Mouse (Mus musculus): ENCODE measurements around the gene 0610009B22Rik. TPM values are rescaled to one million over a fixed set of nuclear protein-coding genes. Genes with fewer than 3 reads are reported as not detected.

Gene 0610009B22Rik
- polyA plus RNA-seq, 1 experiment = 2.6 TPM

GRCm38 (mm10) chr11:51671376-51671775 is 17.3 kb downstream of the 0610009B22Rik start:
- no peak for TF ChIP-seq GATA1 (IDR thresholded peaks at IDR 0.05; ENCODE audit: low read length)

DNA sequence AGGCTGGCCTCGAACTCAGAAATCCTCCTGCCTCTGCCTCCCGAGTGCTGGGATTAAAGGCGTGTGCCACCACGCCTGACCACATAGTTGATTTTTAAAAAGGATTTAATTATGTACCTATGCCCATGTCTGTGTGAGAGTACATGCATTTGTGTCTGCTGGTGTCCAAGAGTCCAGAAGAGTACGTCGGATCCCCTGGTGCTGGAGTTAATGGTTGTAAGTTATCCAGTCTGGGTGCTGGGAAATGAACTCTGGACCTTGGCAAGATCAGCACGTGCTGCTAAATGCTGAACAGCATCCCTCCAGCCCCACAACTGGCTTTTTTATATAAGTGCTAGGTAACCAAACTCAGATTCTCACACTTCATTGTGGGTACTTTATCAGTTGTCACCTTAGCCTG is 17.8 kb downstream of the 0610009B22Rik start:
- TF ChIP-seq GATA1 (IDR thresholded peaks at IDR 0.05; ENCODE audit: low read length) = no peak

DNA sequence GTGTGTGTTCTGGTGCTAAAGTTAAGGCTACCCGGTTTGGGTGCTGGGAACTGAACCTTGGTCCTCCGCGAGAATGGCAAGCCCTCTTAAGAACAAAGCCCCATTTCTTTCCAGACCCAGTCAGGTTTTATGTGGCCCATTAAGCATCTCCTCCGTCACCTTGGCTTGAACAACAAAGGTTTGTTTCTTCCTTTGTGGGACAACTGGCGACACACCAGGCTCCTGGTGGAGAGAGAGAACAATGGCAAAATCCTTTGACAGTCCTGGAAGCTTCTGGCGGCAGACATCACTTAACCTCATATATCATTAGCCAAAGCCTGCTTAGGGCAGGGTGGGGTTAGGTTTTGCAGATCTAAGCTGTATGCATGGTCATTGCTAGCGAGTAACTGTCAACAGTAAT is 26.0 kb downstream of the 0610009B22Rik start:
- TF ChIP-seq GATA1 (IDR thresholded peaks at IDR 0.05; ENCODE audit: low read length) = no peak

DNA sequence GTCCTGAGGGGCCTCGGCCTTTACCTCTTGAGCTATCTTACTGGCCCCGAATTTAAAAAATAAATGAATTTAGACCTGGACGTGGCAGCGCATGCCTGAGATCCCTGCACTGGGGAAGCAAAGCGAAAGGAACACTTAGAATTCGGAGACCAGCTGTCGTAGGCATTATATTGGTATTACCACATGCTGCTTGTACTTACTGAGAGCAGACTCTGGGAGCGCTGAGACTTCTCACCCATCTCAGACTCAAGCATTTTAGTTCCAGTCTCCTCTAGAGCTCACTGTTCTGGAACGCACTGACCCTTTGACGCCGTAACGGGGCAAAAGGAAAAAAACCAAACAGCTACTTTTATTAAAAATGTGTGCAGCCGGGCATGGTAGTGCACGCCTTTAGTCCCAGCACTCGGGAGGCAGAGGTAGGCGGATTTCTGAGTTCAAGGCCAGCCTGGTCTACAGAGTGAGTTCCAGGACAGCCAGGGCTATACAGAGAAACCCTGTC is 26.8 kb downstream of the 0610009B22Rik start:
- no peak for TF ChIP-seq GATA1 (IDR thresholded peaks at IDR 0.05; ENCODE audit: low read length)

DNA sequence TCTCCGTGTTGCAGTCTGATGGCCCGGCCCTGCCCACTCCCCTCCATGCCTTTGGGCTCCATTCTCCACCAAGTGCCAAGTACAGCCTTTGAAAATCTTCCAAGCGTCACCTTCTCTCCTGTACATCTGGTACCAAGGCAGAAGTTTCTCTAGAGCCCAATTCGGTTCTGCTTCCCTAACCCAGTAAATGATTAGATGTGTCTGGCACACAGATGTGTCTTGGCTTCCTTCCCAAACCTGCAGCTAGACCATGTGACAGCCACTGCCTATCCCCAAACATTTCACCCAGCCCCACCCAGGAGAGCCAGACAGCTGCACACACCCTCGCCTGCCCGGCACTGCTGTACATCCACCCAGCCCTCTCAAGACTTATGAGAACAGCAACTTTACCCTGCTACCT is 30.0 kb downstream of the 0610009B22Rik start:
- TF ChIP-seq GATA1 (IDR thresholded peaks at IDR 0.05; ENCODE audit: low read length) = no peak

DNA sequence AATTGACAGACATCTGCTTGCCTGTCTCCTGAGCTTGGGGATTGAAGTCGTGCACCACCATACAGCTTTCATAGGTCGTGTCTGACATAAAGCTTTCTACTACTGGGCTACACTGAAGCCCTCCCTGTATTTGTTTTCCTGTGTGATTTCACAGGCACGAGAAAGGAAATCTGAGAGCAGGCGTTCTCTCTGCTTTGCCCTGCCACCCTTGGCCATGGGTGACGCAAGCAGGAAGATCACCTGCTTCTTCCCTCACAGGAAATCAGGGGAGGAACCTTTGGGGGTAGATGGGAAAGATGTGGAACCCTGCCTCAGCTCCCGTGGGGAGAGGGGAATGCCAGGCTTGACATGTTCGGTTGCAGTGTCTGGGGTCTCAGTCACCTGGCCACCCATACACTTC is 30.4 kb downstream of the 0610009B22Rik start:
- no peak for TF ChIP-seq GATA1 (IDR thresholded peaks at IDR 0.05; ENCODE audit: low read length)

- no peak for TF ChIP-seq GATA1 (IDR thresholded peaks at IDR 0.05; ENCODE audit: low read length)
Measured at GRCm38 (mm10) chr11:51656798-51657521, 31.7 kb downstream of the 0610009B22Rik start.

DNA sequence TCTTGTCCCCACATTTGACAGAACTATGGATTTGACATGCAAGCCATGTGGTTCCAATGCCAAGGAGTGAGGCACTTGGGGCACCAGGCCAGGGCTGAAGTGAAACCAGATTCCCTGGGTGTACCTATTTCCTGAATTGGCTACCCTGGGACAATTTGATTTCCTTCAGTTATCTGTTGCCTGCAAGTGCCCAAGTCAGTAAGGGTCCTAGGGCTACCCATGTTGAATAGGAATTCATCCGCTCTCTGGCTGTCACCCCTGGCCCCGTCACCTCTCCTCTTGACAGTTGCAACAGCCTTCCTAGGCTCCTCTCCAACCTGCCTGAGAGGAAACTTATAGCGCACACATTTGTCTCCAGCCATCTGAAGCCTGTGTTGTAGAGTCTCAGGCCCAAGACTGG is 33.8 kb downstream of the 0610009B22Rik start:
- no peak for TF ChIP-seq GATA1 (IDR thresholded peaks at IDR 0.05; ENCODE audit: low read length)

DNA sequence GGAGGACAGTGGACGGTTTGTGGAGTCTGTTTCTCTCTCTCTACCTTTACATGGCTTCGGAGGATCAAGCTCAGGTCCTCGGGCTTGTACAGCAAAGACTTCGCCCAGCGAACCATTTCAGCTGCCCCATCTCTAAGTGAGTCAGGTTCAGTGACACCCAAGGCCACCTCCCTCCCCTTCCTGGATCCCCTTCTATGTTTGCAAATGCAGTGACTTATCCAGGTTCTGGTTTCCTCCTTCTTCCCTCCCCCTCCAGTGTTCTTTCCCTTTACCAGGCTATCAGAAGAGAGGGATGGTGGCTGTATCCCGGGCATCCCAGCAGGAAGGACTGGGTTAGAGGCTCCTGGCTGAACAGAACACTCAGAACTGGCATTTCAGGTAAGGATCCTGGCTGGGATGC is 34.9 kb downstream of the 0610009B22Rik start:
- no peak for TF ChIP-seq GATA1 (IDR thresholded peaks at IDR 0.05; ENCODE audit: low read length)

DNA sequence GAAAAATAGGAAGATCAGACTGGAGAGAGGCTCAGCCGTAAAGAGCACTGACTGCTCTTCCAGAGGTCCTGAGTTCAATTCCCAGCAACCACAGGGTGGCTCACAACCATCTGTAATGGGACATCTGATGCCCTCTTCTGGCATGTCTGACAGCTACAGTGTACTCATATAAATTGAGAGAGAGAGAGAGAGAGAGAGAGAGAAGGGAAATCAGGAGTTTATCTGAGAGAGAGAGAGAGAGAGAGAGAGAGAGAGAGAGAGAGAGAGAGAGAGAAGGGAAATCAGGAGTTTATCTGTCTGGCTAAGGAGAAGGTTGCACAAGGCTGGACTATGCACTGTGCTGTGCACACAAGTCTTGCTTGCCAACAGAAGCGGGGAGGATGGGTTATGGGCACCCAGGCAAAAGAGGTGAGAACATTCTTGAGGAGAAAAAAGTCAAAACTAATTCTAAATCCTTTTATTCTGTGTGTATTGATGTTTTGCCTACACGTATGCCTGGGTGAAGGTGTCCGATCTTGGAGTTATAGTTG is 35.7 kb downstream of the 0610009B22Rik start:
- TF ChIP-seq GATA1 (IDR thresholded peaks at IDR 0.05; ENCODE audit: low read length) = no peak

DNA sequence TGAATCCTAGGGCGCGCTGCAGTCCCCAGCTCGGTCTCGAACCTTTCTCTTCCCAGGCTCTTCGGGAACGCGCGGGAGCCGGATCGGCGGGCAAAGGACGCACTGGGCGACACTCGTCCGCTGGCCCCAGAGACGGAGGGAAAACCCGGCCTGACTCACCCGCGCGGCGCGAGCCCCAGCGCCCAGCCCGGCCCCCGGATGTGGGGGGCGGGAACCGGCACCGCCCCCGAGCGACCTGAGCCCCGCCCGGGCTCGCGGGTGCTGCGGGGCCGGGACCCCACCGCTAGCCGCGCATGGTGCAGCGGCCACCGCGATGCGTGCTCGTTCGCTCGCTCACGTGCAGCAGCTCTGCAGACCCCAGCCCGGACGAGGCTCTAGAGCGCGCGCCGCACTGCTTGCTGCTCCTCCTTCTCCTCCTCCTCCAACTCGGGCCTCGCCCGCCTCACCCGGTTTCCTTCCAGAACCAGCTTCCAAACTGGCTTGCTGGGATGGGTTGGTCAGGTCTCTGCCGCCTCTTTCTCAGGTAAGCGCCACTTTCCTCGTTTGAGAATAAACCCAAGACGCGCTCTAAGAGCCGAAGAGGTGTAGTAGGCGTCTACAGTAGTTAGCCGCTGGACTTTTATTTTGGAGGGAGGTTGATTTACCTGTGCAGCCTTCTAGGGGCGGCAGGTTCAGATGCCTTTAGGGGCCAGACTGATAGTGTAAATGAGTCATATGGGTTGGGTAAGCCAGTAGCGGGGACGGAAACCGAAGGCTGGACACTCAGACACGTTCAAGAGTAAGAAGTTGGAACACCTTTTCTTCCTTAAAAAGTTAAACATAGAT is 37.8 kb downstream of the 0610009B22Rik start, which contains the start of the genes N4bp3 and D930048N14Rik:
Gene N4bp3, minus strand, starts transcription at position 152 of the 825 bp plus-strand sequence.
Gene D930048N14Rik, plus strand, starts transcription at position 264 of the 825 bp plus-strand sequence.
- TF ChIP-seq GATA1 (IDR thresholded peaks at IDR 0.05; ENCODE audit: low read length) = no peak

DNA sequence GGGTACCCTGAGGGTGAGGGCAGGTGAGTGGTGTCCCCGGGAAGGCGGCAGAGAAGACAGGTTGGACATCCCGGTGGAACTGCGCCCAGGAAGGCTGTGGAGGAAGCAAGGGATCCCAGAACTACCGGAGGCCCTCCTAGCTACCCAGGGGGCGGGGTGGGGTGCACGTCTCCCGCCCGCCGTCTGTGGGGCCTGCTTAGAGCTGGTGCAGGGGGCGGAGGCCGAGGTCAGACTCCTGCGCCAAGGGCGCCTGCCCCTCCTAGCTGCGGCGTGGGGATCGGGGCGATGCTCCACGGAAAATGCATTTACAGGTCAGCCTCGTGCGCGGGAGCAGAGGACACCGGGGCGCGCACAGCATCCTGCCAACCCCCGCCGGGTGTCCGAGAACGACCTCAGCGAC is 38.4 kb downstream of the 0610009B22Rik start:
- no peak for TF ChIP-seq GATA1 (IDR thresholded peaks at IDR 0.05; ENCODE audit: low read length)

GRCm38 (mm10) chr11:51649889-51650199 is 38.8 kb downstream of the 0610009B22Rik start:
- TF ChIP-seq GATA1 (IDR thresholded peaks at IDR 0.05; ENCODE audit: low read length) = no peak

GRCm38 (mm10) chr11:51649111-51649888 is 39.4 kb downstream of the 0610009B22Rik start:
- no peak for TF ChIP-seq GATA1 (IDR thresholded peaks at IDR 0.05; ENCODE audit: low read length)

DNA sequence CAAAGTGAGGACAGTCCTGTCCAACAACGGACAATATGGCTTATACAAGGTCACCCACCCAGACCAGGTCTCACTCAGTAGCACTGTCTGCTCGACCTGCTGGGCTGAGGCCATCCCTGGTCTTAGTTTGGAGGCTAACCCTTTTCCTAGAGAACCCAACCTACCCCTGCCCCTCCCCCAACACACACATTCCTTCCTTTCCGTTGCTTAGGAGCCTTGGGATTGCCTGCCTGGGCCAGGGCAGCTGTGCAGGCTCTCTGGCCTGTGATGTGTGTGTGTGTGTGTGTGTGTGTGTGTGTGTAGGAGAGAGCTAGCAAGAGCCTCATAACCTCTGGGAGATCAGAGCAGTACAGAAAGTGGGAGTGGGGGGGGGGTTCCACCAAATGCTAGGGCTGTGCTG is 40.1 kb downstream of the 0610009B22Rik start:
- no peak for TF ChIP-seq GATA1 (IDR thresholded peaks at IDR 0.05; ENCODE audit: low read length)

All from G1E-ER4 (cell line).